22 mouse cellular contexts compared by ENCODE assay signal in the genomic region with DNA sequence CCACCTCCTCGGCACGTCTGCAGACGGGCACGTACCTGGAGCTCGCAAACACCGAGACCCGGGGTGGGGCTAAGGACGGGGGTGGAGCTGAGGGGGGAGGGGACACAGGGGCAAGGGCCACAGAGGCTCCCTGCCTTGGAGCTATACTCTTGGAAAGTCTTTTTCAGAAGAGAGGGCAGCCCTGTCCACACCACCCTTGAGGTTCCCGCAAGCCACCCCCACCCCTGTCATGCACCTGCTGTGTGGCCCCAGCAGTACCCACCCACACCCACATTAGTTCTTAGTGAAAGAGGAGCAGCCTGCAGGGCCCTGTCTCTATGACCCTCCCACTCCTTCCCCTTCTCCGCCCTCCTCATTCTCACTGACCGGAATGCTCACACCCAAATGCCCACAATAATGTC. TPM values are rescaled to one million over a fixed set of nuclear protein-coding genes. Genes with fewer than 3 reads are reported as not detected.
DNase-seq lines count a peak whose midpoint lies in the region; ATAC-seq and TF ChIP-seq lines count a peak whose summit lies in the region.
"Had no signal": no experiment of that assay in that cellular context is flagged by ENCODE, and none has a peak within 500 bp of the region (broad histone marks: within the 10 kb centered on the region; RNA-seq: fewer than 3 reads in every experiment).

No protein-coding gene starts in this region.

- no peak for TF ChIP-seq EP300 in CH12.LX (IDR thresholded peaks at IDR 0.05; ENCODE audit: low read length)

- no peaks in the 10 kb centered on the region for H3K36me3 ChIP-seq in kidney, embryonic 15.5 days
- H3K36me3 ChIP-seq in CH12.LX (replicated peaks in 1 of 2; ENCODE audit: control insufficient read depth in 1 of 2, insufficient read depth in 1 of 2, low read length in 1 of 2) (no peaks in the 10 kb centered on the region), ES-E14 (ENCODE audit: control insufficient read depth, insufficient read depth, low read length, poor library complexity, severe bottlenecking) (no peaks in the 10 kb centered on the region), myocyte (ENCODE audit: control insufficient read depth, insufficient read depth) (no peaks in the 10 kb centered on the region)
- H3K36me3 ChIP-seq: heart, embryonic 13.5 days; liver, embryonic 12.5 days; lung, embryonic 15.5 days; neural tube, embryonic 12.5 days had no signal

- peaks cover 97% of the 10 kb centered on the region for H3K27me3 ChIP-seq in kidney, embryonic 15.5 days
- H3K27me3 ChIP-seq in CH12.LX (replicated peaks) (peaks cover 93% of the 10 kb centered on the region), myocyte (ENCODE audit: control insufficient read depth, insufficient read depth, insufficient read length) (peaks cover 54% of the 10 kb centered on the region)

- H3K79me2 ChIP-seq in CH12.LX (replicated peaks; ENCODE audit: control insufficient read depth, extremely low read depth, insufficient read depth, poor library complexity, severe bottlenecking) (no peaks in the 10 kb centered on the region), myocyte (ENCODE audit: control insufficient read depth, insufficient read depth) (no peaks in the 10 kb centered on the region)

- ATAC-seq in kidney, embryonic 15.5 days (replicated peaks; ENCODE audit: low FRiP score): no peak
- ATAC-seq: activated CD4-positive, CD25-positive, alpha-beta regulatory T cell, adult 4 months; forebrain, postnatal 0 days; liver, embryonic 12.5 days had no signal

- TF ChIP-seq POLR2A in CH12.LX (IDR thresholded peaks at IDR 0.05; ENCODE audit: low read depth, low read length): no peak
- no peak for TF ChIP-seq POLR2A in myocyte (IDR thresholded peaks at IDR 0.05; ENCODE audit: insufficient read length, low read depth)

- no peak overlapping the region for H3K9ac ChIP-seq in kidney, embryonic 15.5 days
- H3K9ac ChIP-seq in CH12.LX (ENCODE audit: insufficient read depth, low read depth) (no peak overlapping the region), ES-E14 (ENCODE audit: insufficient read depth, low read depth, low read length, poor library complexity, severe bottlenecking) (no peak overlapping the region)
- H3K9ac ChIP-seq: forebrain, postnatal 0 days; heart, embryonic 13.5 days; liver, embryonic 12.5 days; lung, embryonic 15.5 days; neural tube, embryonic 12.5 days had no signal

- in situ Hi-C loops in CH12.LX (cut with MboI; ENCODE audit: low pct_ligation_motif_present, low pct_unique_long_range_greater_than_20kb, low sequenced_read_pairs) (no loop called here), ES-E14 (cut with MboI; ENCODE audit: low sequenced_read_pairs in 2 of 2, unreplicated experiment in 2 of 2) (no loop called here)

- H3K9me3 ChIP-seq in kidney, embryonic 15.5 days (replicated peaks): no peaks in the 10 kb centered on the region
- no peaks in the 10 kb centered on the region for H3K9me3 ChIP-seq in CH12.LX (replicated peaks; ENCODE audit: low read length)
- no peaks in the 10 kb centered on the region for H3K9me3 ChIP-seq in ES-E14 (ENCODE audit: control insufficient read depth, insufficient read depth, low read depth, low read length)
- H3K9me3 ChIP-seq: heart, embryonic 13.5 days; liver, embryonic 12.5 days; lung, embryonic 15.5 days; neural tube, embryonic 12.5 days had no signal

- 0 out of 2 replicates have a peak overlapping the region, but pooled peaks have one; percentile 14 for H3K4me2 ChIP-seq in kidney, embryonic 15.5 days
- H3K4me2 ChIP-seq in CH12.LX (ENCODE audit: insufficient read depth, low read depth, poor library complexity, severe bottlenecking) (peak overlapping the region; percentile 54), myocyte (ENCODE audit: low read depth) (peak overlapping the region; percentile 12)
- H3K4me2 ChIP-seq: heart, embryonic 13.5 days; liver, embryonic 12.5 days; lung, embryonic 15.5 days; neural tube, embryonic 12.5 days had no signal

- no peak for TF ChIP-seq CTCF in CH12.LX (conservative IDR thresholded peaks at IDR 0.05 in 1 of 2, IDR thresholded peaks at IDR 0.05 in 1 of 2; ENCODE audit: low read depth in 2 of 2, low read length in 2 of 2)

- no peak overlapping the region for H3ac ChIP-seq in myocyte (ENCODE audit: control insufficient read depth, insufficient read length)

- TF ChIP-seq RAD21 in CH12.LX (IDR thresholded peaks at IDR 0.05; ENCODE audit: low read depth, low read length): no peak

- WGBS in kidney, embryonic 15.5 days: 6% methylated on average over 11 of the region's 11 CpGs

- DNase-seq in kidney, adult 8-10 months: no peak
- no peak for DNase-seq in CH12.LX (ENCODE audit: extremely low read depth)
- DNase-seq in ES-E14 (ENCODE audit: low read depth, low spot score): no peak
- no peak for DNase-seq in left cerebral cortex, adult 11 months (ENCODE audit: low spot score)
- no peak for DNase-seq in lung, postnatal 10 days
- DNase-seq: adrenal gland, postnatal 14 days; B cell, adult 2 months; forebrain, postnatal 0 days; heart, postnatal 36 days; kidney, postnatal 4 days; layer of hippocampus, postnatal 36 days; left cerebral cortex, postnatal 4 days had no signal

- H3K27ac ChIP-seq in kidney, embryonic 15.5 days: no peak overlapping the region
- H3K27ac ChIP-seq in CH12.LX (ENCODE audit: insufficient read depth, low read depth) (no peak overlapping the region), ES-E14 (ENCODE audit: insufficient read depth, low read depth, low read length, poor library complexity, severe bottlenecking) (no peak overlapping the region)
- H3K27ac ChIP-seq: heart, embryonic 13.5 days; liver, embryonic 12.5 days; lung, embryonic 15.5 days; neural tube, embryonic 12.5 days had no signal

- peaks cover 4% of the 10 kb centered on the region; the same call in 1 of the 2 replicates for H3K4me1 ChIP-seq in kidney, embryonic 15.5 days
- H3K4me1 ChIP-seq in CH12.LX (ENCODE audit: control insufficient read depth in 1 of 2, insufficient read depth in 2 of 2) (peaks cover 0 to 5% of the 10 kb centered on the region in 2 experiments; a peak in 1 of 4 replicates), ES-E14 (ENCODE audit: control insufficient read depth in 2 of 2, insufficient read depth in 2 of 2, low read length in 2 of 2, poor library complexity in 1 of 2) (peaks cover 3 to 16% of the 10 kb centered on the region in 2 experiments; a peak in 3 of 4 replicates)
- H3K4me1 ChIP-seq: heart, embryonic 13.5 days; liver, embryonic 12.5 days; lung, embryonic 15.5 days; neural tube, embryonic 12.5 days had no signal

- no peak overlapping the region for H3K4me3 ChIP-seq in kidney, embryonic 15.5 days (replicated peaks)
- H3K4me3 ChIP-seq in CH12.LX (replicated peaks in 1 of 3; ENCODE audit: low read depth in 2 of 3, low read length in 2 of 3, poor library complexity in 1 of 3): no peak overlapping the region
- peak overlapping the region; percentile 64 to 82 for H3K4me3 ChIP-seq in ES-E14 (ENCODE audit: insufficient read depth in 1 of 2, low read depth in 1 of 2, low read length in 2 of 2, poor library complexity in 1 of 2, severe bottlenecking in 1 of 2)
- H3K4me3 ChIP-seq in myocyte: no peak overlapping the region
- H3K4me3 ChIP-seq: heart, embryonic 13.5 days; liver, embryonic 12.5 days; lung, embryonic 15.5 days had no signal

- dilution Hi-C loops in CH12.LX (cut with MboI; ENCODE audit: extremely low pct_ligation_motif_present, extremely low pct_unique_long_range_greater_than_20kb, low sequenced_read_pairs): no loop called here

TF ChIP-seq in CH12.LX, 34 proteins besides CTCF, POLR2A, EP300 and RAD21 (continues in another document):
- no peak for TF ChIP-seq TBP (conservative IDR thresholded peaks at IDR 0.05; ENCODE audit: low read depth, low read length)
- no peak for TF ChIP-seq ZMIZ1 (IDR thresholded peaks at IDR 0.05; ENCODE audit: low read depth, low read length)

TF ChIP-seq in ES-E14, 5 proteins besides CTCF, POLR2A, EP300 and RAD21 (continues in another document):
- TF ChIP-seq MAFK (IDR thresholded peaks at IDR 0.05; ENCODE audit: insufficient read depth, low read depth, low read length) (no peak), ZNF384 (IDR thresholded peaks at IDR 0.05; ENCODE audit: low read depth, low read length) (no peak)

TF ChIP-seq in myocyte, 11 proteins besides CTCF, POLR2A, EP300 and RAD21 (continues in another document):
- TF ChIP-seq CEBPB (IDR thresholded peaks at IDR 0.05; ENCODE audit: insufficient read depth, poor library complexity, severe bottlenecking): no peak
- TF ChIP-seq USF1 (IDR thresholded peaks at IDR 0.05; ENCODE audit: low read depth): no peak

RNA-seq across cellular contexts. Expression of gene Grin1, which starts 7.5 kb away (rescaled TPM):
- polyA plus RNA-seq in kidney, embryonic 15.5 days (2015; fragmentation: Nextera tagmentation; extraction: Ambion mirVana): 0.53 and 0.71 TPM in 2 replicates
- total RNA-seq in CH12.LX (2012; rRNA removed) (0.04 and 0.17 TPM in 2 replicates), CH12.LX (2014; rRNA removed) (0.08 and 0.36 TPM in 2 replicates), ES-E14 (2012; rRNA removed) (2.5 and 8.3 TPM in 2 replicates)
- polyA plus RNA-seq in CH12.LX (2012; ENCODE audit: insufficient read length, low read depth) (0.06 TPM in 1 of 2 replicates, not detected in the other), myocyte (2012; fragmentation: generic; extraction: Trizol) (0.12 TPM)
- total RNA-seq: gastrocnemius, adult 18-20 months; heart, postnatal 36 days; megakaryocyte, adult 5-6 weeks had no signal
- polyA plus RNA-seq: activated CD4-positive, CD25-positive, alpha-beta regulatory T cell, adult 4 months had no signal

RNA-seq across cellular contexts. Expression of gene Man1b1, which starts 20.6 kb away (rescaled TPM):
- polyA plus RNA-seq in kidney, embryonic 15.5 days (2015; fragmentation: Nextera tagmentation; extraction: Ambion mirVana): 50.5 and 53.2 TPM in 2 replicates
- total RNA-seq in CH12.LX (2012; rRNA removed) (45.7 and 58.1 TPM in 2 replicates), CH12.LX (2014; rRNA removed) (39.3 and 41.8 TPM in 2 replicates), ES-E14 (2012; rRNA removed) (73.0 and 100 TPM in 2 replicates)
- polyA plus RNA-seq in CH12.LX (2012; ENCODE audit: insufficient read length, low read depth) (68.8 and 69.3 TPM in 2 replicates), myocyte (2012; fragmentation: generic; extraction: Trizol) (46.3 TPM)

RNA-seq across cellular contexts. Expression of gene Lrrc26, which starts 21.8 kb away (rescaled TPM):
- 0.46 TPM in 1 of 2 replicates, not detected in the other for polyA plus RNA-seq in kidney, embryonic 15.5 days (2015; fragmentation: Nextera tagmentation; extraction: Ambion mirVana)
- total RNA-seq in CH12.LX (2012; rRNA removed) (not detected in 2 replicates), CH12.LX (2014; rRNA removed) (not detected in 2 replicates), ES-E14 (2012; rRNA removed) (0.21 TPM in 1 of 2 replicates, not detected in the other)
- polyA plus RNA-seq in CH12.LX (2012; ENCODE audit: insufficient read length, low read depth) (not detected in 2 replicates), myocyte (2012; fragmentation: generic; extraction: Trizol) (1.6 TPM)
- total RNA-seq: adrenal gland, postnatal 14 days; forebrain, postnatal 0 days; gastrocnemius, adult 18-20 months; heart, postnatal 36 days; layer of hippocampus, postnatal 36 days; left cerebral cortex, postnatal 4 days; megakaryocyte, adult 5-6 weeks had no signal
- polyA plus RNA-seq: activated CD4-positive, CD25-positive, alpha-beta regulatory T cell, adult 4 months; forebrain, postnatal 0 days; heart, embryonic 13.5 days; liver, embryonic 12.5 days; neural tube, embryonic 12.5 days had no signal

RNA-seq across cellular contexts. Expression of gene Tmem210, which starts 23.5 kb away (rescaled TPM):
- polyA plus RNA-seq in kidney, embryonic 15.5 days (2015; fragmentation: Nextera tagmentation; extraction: Ambion mirVana): not detected in 2 replicates
- total RNA-seq in CH12.LX (2012; rRNA removed) (not detected in 2 replicates), CH12.LX (2014; rRNA removed) (not detected in 2 replicates), ES-E14 (2012; rRNA removed) (not detected in 2 replicates)
- polyA plus RNA-seq in CH12.LX (2012; ENCODE audit: insufficient read length, low read depth) (not detected in 2 replicates), myocyte (2012; fragmentation: generic; extraction: Trizol) (0.40 TPM)
- total RNA-seq: adrenal gland, postnatal 14 days; forebrain, postnatal 0 days; gastrocnemius, adult 18-20 months; heart, postnatal 36 days; layer of hippocampus, postnatal 36 days; left cerebral cortex, postnatal 4 days; megakaryocyte, adult 5-6 weeks had no signal
- polyA plus RNA-seq: activated CD4-positive, CD25-positive, alpha-beta regulatory T cell, adult 4 months; embryonic facial prominence, embryonic 14.5 days; forebrain, postnatal 0 days; heart, embryonic 13.5 days; liver, embryonic 12.5 days; lung, embryonic 15.5 days; neural tube, embryonic 12.5 days had no signal

RNA-seq across cellular contexts. Expression of gene Anapc2, which starts 39.2 kb away (rescaled TPM):
- polyA plus RNA-seq in kidney, embryonic 15.5 days (2015; fragmentation: Nextera tagmentation; extraction: Ambion mirVana): 123 and 129 TPM in 2 replicates
- total RNA-seq in CH12.LX (2012; rRNA removed): 13.6 and 14.5 TPM in 2 replicates
- 9.6 and 13.0 TPM in 2 replicates for total RNA-seq in CH12.LX (2014; rRNA removed)
- polyA plus RNA-seq in CH12.LX (2012; ENCODE audit: insufficient read length, low read depth): 48.7 and 55.2 TPM in 2 replicates
- total RNA-seq in ES-E14 (2012; rRNA removed): 25.2 and 30.8 TPM in 2 replicates
- polyA plus RNA-seq in myocyte (2012; fragmentation: generic; extraction: Trizol): 97.9 TPM

Comparison
In these comparisons a context has a peak if more than half of its experiments do, and no peak if none do; other contexts are left out.
1. H3K4me3 ChIP-seq: peak in ES-E14 (2 of 2); none in kidney, embryonic 15.5 days (single experiment), CH12.LX (0 of 3) and myocyte (single experiment).
2. Peak in every context shown above with its lines, with median percentiles within 50 percentile points of each other: H3K4me2 ChIP-seq.